Mouse (Mus musculus) granulocyte monocyte progenitor cell, adult 5-6 weeks (primary cell): ENCODE measurements around the gene Tmem189. TPM values are rescaled to one million over a fixed set of nuclear protein-coding genes. Genes with fewer than 3 reads are reported as not detected.

Source experiments
- ATAC-seq: replicated peaks from 2 replicates; pipeline ENCODE4 v1.8.0; 2016; ENCODE audit warnings: mild to moderate bottlenecking, moderate TSS enrichment, inconsistent platforms; ENCODE audit not compliant: poor library complexity, severe bottlenecking
- total RNA-seq, 2 experiments: library from RNA; stranded (forward) in 1 of 2; stranded (reverse) in 1 of 2; fragments of 200-712, 200-1000 nt in 1 of 2; fragments of >200 nt in 1 of 2; fragmentation: Nextera tagmentation in 1 of 2; gene quantifications; 2 replicates each; pipeline ENCODE4 v1.2.3; 2014 to 2017

Gene Tmem189
- total RNA-seq, 2 experiments from 2014 or later: 13.6 to 28.9 TPM

- ATAC-seq: no peak
Measured at GRCm38 (mm10) chr2:167702126-167702525, 12.5 kb upstream of the Tmem189 start.

- ATAC-seq: peak; percentile 50
Measured at GRCm38 (mm10) chr2:167701472-167701871, 11.8 kb upstream of the Tmem189 start.

- no peak for ATAC-seq
Measured at GRCm38 (mm10) chr2:167700018-167700417, 10.4 kb upstream of the Tmem189 start.

- ATAC-seq: peak; percentile 85
Measured at GRCm38 (mm10) chr2:167697902-167698301, 8.3 kb upstream of the Tmem189 start.

GRCm38 (mm10) chr2:167696143-167696542 lies 6.5 kb upstream of the Tmem189 start:
- no peak for ATAC-seq

- ATAC-seq: no peak
Measured at GRCm38 (mm10) chr2:167695491-167695890, 5.9 kb upstream of the Tmem189 start.

- no peak for ATAC-seq
Measured at GRCm38 (mm10) chr2:167694963-167695362, 5.3 kb upstream of the Tmem189 start.

- ATAC-seq: no peak
Measured at GRCm38 (mm10) chr2:167694244-167694643, 4.6 kb upstream of the Tmem189 start.

- ATAC-seq: no peak
Measured at GRCm38 (mm10) chr2:167693540-167693939, 3.9 kb upstream of the Tmem189 start.

GRCm38 (mm10) chr2:167692831-167693230 lies 3.2 kb upstream of the Tmem189 start:
- ATAC-seq: no peak

- ATAC-seq: no peak
Measured at GRCm38 (mm10) chr2:167691871-167692661, 2.4 kb upstream of the Tmem189 start.

GRCm38 (mm10) chr2:167691410-167691809 lies 1.8 kb upstream of the Tmem189 start:
- ATAC-seq: no peak

- ATAC-seq: no peak
Measured at GRCm38 (mm10) chr2:167690962-167691311, 1.3 kb upstream of the Tmem189 start.

GRCm38 (mm10) chr2:167690219-167690961 lies 768 bp upstream of the Tmem189 start:
- no peak for ATAC-seq

- peak; percentile 36 for ATAC-seq
Measured at GRCm38 (mm10) chr2:167688498-167689451, 847 bp downstream of the Tmem189 start, which contains the start of gene Cebpb. Cebpb (plus strand) TSS chr2:167688915.

GRCm38 (mm10) chr2:167688126-167688497 lies 1.5 kb downstream of the Tmem189 start:
- peak; percentile 16 for ATAC-seq

GRCm38 (mm10) chr2:167687651-167688101 lies 1.9 kb downstream of the Tmem189 start:
- ATAC-seq: peak; percentile 8; the same call in 1 of the 2 replicates

- ATAC-seq: no peak
Measured at GRCm38 (mm10) chr2:167687250-167687586, 2.4 kb downstream of the Tmem189 start.

GRCm38 (mm10) chr2:167686382-167687249 lies 3.0 kb downstream of the Tmem189 start:
- peak; percentile 17; the same call in 1 of the 2 replicates for ATAC-seq
